Mouse (Mus musculus) spleen, adult 2 months (tissue): Measurements from ENCODE around the gene Chst12.

Experiments
- CTCF ChIP-seq: fragments of 200-500 bp; IDR thresholded peaks from 2 replicates; pipeline ENCODE4 v1.5.1; 2011; ENCODE audit warnings: mild to moderate bottlenecking, inconsistent platforms; ENCODE audit not compliant: insufficient read depth, insufficient read length, insufficient replicate concordance; ENCODE audit errors: extremely low read depth
- POLR2A ChIP-seq: fragments of 200-500 bp; IDR thresholded peaks from 2 replicates; pipeline ENCODE4 v1.6.1; 2011; ENCODE audit warnings: low read depth, low read length, inconsistent platforms

DNA sequence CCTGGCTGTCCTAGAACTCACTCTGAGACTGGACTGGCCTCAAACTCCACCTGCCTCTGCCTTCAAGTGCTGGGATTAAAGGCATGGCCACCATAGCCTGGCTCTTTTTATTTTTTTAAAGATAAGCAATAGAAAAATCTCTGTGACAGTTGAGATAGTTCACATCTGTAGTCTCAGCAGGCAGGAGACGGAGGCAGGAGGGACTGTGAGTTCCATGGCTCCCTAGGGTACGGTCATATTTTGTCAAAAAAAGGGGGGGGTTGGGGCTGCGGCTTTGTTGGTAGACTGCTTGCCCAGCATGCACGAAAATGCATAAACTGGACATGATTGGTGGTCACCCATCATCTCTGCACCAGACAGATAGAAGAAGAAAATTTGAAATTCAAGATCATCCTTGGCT, 65.9 kb downstream of the Chst12 start:
- TF ChIP-seq CTCF (no peak), POLR2A (no peak)
